Mouse (Mus musculus): ENCODE data around the gene Actg1.
"Not testable (repeated sequence)": the region's sequence is repeated elsewhere in the genome, so short reads cannot be mapped to it uniquely, and the experiment has no call there.

Actg1 gene

DNA sequence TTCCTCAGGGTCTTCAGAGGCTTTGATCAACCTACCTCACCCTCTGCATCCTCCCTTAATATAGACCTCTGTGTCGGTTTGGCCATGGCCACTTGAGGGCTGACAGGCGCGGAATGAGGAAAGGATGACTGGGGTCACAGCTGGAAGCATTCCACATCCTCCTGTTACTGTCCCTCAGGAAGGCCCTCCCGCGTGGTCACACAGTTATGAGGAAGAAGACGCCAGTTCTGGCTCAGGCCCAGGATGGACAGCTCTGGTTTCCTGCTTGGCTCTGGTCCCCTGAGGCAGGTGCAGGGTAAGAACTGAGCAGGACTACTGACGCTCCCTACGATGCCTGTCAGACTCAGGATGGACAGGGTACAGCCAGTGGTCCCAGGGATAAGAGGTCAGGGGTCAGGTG lies 11.7 kb upstream of the Actg1 start:
- no peak for DNase-seq

DNA sequence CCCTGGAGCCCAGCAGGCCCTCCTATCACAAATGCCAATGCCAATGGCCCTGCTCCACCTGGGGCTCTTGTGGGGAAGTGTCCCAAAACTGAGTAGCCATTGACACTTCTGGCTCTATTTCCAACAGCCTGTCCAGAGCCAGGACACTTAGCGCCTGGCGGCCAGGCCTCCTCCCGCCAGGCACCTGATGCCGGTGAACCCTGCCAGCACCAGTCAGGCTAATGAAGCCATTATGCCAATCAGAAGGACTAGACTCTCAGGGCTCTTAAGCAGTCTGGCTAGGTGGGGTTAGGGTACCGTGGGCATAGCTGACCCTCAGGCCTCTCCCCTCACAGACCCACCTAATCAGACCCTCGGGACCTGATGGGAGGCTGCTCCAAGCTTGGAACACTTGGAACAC lies 11.0 kb upstream of the Actg1 start:
- no peak for DNase-seq

DNA sequence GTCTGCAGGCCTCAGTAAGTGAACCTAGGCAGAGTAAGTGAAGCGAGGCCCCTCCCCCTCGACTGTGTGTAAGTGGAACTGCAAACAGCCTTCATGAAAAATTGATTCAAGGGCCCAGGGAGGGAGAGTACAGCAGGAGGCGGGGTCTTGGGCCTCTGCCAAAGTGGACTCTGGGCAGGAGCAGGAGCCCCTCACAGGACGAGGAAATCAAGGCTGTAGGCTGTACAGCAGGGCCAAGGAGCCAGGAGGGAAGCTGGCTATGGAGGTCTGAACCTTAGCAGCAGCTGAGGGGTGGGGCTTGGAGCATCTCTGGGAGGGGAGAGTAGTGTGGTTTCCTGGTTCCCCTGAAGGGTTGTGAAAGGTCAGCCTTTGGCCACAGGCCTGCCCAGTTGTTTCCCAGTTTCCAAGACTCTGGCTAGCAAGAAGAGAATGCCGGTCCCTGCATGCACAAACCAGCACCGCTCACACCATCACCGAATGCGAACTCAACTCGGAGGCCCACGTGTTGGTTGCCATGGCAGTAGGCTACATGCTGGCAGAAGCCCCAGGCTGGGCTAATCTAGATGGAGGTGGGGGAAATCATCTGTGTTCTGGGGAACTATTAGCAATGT lies 9.6 kb upstream of the Actg1 start:
- DNase-seq = no peak

DNA sequence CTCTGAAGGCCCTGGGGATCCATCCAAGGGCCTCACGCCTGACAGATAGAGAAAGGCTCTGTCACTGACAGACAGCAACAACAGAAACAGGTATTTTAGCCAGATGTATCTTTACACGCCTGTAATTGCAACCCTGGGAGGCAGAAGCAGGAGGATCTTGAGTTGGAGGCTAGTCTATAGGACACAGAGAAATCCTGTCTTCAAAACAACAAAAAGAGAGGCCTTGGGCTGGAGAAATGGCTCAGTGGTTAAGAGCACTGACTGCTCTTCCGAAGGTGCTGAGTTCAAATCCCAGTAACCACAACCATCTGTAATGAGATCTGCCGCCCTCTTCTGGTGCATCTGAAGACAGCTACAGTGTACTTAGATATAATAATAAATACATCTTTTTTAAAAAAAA lies 8.6 kb upstream of the Actg1 start:
- no peak for DNase-seq

DNA sequence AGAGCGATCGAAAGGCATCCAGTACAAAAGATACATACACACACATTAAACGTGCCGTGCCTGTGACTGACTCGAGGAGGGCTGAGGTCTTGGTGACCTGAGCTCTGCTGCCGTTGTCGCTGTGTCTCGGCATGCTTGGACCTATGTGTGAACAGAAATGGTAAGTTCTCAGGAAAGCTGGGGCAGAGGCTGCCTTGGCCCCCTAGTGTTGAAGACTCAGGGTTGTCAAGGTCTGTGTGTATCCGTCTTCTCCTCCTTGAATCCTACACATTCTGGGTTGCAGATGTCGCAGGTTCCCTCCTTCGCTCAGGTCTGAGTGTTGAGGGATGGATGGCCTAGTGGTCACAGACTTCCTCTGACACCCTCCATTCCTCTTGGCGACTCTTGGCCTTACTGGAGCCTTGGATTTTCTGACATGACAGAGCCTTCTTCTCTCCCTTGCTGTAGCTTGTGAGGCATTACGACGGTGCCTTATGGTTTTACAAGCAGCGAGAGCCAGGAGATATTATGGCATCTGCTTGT lies 8.0 kb upstream of the Actg1 start:
- DNase-seq = no peak

DNA sequence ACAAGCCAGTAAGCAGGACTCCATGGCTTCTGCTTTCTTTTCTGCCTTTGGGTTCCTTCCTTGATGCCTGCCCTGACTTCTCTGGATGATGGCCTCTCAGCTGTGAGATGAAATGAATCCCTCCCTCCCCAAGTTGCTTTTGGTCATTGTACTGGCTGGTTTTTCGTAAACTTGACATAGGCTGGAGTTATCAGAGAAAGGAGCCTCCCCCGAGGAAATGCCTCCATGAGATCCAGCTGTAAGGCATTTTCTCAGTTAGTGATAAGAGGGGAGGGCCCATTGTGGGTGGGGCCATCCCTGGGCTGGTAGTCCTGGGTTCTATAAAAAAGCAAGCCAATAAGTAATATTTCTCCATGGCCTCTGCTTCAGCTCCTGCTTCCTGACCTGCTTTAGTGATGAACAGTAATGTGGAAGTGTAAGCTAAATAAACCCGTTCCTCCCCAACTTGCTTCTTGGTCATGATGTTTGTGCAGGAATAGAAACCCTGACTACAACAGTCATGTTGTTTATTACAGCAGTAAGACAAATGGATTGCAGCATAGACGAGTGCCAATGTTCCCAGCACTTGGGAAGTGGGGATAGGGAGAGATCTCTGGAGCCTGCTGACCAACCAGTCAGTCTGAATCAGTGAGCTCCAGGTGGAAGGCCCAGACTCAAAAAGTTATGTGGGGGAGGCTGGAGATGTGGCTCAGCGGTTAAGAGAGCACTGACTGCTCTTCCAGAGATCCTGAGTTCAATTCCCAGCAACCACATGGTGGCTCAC lies 7.1 kb upstream of the Actg1 start:
- DNase-seq = no peak

DNA sequence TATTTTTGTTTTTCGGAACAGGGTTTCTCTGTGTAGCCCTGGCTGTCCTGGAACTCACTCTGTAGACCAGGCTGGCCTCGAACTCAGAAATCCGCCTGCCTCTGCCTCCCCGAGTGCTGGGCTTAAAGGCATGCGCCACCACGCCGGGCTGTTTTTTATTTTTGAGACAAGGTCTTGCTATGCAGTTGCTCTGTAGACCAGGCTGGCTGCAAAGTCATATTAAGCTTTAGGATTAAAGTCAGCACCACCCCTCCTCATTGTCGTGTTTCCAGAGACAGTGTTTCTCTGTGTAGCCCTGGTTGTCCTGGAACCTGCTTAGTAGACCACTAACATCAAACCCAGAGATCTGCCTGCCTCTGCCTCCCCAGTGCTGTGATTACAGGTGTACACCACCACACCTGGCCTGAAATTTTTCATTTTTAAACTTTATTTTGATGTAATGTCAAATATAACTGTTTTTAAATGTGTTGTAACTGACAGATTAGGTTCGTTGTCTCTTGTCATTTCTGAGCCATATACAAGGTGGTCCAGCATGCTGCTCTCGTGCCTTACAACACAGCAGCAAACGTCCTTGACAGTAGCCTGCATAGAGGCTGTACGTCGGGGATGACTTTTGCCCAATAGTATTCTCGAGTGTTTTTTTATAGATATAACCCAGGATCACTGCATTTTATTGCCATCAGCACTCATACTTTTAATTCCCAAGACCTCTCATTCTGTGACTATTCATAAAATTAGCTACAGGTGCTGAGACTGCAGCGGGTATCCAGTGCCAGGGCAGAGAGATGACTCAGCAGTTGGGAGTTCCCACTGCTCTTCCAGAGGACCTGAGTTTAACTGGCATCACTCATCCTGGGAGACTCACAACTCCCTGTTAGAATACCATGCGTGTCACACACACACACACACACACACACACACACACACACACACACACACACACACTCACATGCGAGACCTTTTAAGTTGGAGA lies 6.2 kb upstream of the Actg1 start:
- DNase-seq = peak; percentile 8

DNA sequence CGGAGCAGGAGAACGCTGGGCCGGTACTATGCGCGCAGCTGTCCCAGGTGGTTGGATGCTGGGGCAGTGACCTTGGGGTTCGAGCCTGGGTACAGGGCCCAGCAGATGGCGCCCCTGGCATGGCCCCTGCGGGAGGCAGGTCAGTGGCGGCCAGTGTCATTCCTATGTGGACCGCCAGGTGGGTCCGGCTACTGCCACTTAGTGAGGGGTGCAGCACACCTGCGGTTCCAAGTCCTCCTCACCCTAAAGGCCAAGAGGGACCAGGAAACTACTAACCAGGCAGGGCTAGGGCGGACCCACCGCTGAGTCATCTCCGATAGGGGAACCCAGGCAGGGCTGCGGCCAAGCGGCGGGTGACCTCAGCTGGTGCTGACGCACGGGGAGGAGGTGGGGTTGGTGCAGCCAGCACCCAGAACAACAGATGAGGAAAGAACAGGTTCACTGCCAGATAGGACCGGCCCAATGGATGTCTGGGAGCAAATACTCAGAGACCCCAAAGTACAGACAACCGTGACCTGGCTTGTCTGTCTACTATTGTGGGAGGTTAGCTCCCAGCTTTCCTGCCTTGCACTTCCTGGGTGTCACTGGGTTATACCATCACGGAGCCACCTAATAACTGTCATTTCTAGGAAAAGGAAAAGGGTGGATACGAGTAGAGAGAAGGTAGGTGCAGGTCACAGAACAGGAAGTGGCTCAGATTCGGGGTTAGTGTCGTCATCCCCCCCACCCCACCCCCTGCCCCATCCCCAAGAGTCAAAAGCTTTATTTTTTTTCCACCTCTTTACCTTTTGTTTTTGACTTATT lies 5.4 kb upstream of the Actg1 start:
- peak; percentile 88 for DNase-seq

DNA sequence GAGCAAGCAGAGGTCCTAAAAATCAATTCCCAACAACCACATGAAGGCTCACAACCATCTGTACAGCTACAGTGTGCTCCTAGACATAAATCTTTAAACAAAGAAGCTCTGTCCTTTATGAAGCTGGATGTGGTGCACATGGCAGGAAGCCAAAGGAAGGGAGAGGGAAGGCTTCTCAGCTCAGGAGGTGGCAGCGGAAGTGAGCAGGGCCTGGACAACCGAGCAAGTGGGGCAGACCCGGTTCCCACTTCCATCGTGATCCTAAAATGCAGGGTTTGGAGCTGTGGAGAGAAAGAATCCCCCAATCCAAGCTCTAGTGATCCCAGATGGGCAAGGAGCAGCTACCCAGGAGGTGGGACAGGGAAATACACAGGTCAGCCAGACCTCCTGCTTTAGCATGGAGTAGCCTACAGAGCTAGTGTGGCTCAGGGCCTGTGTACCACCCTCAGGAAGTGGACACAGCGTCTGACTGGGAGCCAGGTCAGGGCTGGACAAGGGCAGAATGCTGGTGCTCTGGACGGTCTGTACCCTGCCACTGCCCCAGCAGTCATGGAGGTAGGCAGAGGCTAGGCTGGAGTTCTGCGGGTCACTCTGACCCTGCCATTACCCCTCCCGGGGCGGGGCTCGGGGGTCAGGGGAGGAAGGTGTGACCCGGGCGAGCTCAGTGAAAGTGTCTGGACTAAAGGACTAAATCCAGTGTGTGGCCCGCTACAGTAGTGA lies 4.4 kb upstream of the Actg1 start:
- peak; percentile 24 for DNase-seq

DNA sequence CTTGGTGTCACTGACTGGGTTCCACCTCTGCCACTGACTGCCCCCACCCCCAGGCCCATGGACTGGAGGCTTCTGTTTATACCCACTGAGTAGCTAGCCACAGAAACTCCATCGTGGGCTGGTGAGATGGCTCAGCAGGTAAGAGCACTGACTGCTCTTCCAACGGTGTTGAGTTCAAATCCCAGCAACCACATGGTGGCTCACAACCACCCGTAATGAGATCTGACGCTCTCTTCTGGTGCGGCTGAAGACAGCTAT lies 3.7 kb upstream of the Actg1 start:
- not testable (repeated sequence) for DNase-seq

DNA sequence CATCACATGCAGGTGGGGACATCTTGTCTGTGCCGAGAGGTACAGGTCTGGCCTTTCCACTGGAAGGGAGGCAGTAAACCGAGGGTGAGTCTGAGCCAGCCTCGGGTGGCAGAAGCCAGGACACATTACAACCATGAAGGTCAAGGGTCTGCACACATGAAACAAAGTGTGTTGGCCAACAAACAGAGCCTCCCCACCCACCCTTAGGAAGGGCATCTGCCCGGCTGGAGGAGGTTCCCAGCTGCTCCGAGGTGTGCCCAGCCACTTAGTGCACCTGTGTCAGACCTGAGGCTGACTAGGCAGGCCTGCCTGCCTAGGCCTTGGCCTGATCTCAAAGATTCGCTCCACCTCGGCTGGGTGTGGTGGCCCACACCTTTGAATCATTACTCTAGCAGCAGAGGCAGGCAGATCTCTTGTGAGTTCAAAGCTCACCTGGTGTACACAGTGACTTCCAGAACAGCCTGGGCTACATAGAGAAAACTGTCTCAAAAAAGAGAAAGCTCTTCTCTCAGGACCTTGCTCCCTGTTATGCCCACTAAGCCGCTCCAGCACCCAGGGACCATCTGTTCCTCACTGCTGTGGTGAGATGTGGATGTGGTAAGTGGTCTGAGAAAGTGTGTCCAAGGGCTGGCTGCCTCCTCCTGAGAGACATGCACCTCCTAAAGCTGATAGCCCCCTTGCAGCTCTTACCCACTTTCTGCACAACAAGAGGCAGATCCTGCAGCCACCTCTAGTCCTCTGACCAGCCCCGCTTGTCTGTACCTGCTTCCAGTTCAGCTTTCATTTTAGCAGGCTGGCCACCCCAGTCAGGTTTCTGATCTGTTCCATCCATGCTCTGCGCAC lies 3.1 kb upstream of the Actg1 start:
- DNase-seq = peak; percentile 14

DNA sequence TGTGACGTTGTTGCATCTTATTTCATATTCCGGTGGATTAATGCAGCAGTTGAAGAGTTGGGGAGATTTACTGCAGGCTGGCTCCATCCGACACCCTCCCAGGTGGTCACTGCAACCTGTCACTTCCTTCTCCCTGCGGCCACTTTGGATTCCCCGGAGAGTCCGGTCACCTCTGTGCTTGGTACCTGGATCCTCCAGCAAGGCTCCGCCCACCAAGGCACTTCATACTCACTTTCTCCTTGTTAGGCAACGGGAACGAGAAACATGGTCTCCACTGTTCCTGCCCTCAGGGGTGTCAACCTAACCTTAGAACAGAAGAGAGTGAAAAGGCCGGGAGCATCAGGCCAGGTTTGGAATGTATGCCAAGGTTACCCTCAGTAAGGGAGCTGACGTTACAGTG lies 2.4 kb upstream of the Actg1 start:
- peak; percentile 38 for DNase-seq

DNA sequence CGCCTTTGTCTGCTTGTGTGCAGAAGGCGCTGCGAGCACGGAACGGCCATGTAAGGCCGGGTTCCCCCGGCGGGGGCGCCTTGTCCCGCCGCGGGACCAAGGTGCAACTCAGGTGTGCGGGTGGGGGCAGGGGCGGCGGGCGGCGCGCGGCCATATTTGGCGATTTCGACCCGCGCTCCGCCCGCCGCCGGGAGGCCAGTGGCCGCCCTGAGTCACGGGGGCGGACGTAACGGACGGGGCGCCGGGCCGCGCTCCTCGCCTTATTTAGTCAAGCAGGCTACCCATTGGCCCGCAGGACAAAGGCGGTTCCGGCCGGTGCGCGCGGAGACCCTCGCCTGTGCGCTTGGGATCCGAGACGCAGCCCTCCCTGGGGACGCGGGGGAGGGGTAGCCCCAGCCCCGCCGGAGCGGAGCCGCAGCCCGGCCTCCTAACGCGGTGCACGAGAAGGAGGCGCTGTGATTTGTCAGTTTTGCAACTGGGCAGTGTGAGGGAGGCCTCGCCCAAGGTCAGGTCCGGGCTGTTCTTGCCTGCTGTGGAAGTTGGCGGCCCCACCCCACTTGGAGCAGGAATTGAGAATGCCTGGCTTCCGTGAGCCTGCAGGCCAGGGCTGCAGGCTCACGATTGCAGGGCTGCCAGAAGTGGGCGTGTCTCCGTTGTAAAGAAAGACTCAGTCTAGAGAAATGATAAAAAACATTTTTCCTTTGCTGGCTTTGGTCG lies 1.8 kb upstream of the Actg1 start:
- DNase-seq = peak; percentile 74

DNA sequence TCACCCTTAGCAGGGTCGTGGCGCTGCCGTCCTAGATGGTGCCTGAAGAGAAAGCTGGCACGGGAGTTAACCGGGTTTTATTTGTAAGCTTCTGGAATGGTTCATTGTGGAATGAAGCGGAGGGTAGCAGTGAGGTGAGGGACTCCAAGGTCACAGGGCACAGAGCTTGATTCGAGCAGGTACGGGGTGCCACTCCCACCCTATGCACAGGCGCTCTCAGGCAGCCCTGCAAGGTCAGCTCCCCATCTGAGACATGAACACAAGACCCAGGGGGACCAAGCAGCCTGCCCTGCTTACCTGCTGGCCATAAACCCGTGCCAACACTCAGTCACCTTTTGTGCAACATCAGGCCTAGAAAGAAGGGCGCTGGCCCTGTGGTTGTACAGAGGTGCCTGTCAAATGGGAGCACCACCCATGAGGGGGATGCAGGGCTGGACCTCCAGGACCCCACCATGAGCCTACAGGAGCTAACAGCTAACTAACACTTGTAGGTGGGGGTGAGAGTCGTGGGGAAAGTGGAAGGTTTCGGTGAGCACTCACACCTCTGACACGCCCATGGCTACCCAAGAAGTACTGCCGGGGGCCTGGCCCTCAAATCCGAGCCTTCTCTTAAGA lies 1.1 kb upstream of the Actg1 start:
- no peak for DNase-seq

DNA sequence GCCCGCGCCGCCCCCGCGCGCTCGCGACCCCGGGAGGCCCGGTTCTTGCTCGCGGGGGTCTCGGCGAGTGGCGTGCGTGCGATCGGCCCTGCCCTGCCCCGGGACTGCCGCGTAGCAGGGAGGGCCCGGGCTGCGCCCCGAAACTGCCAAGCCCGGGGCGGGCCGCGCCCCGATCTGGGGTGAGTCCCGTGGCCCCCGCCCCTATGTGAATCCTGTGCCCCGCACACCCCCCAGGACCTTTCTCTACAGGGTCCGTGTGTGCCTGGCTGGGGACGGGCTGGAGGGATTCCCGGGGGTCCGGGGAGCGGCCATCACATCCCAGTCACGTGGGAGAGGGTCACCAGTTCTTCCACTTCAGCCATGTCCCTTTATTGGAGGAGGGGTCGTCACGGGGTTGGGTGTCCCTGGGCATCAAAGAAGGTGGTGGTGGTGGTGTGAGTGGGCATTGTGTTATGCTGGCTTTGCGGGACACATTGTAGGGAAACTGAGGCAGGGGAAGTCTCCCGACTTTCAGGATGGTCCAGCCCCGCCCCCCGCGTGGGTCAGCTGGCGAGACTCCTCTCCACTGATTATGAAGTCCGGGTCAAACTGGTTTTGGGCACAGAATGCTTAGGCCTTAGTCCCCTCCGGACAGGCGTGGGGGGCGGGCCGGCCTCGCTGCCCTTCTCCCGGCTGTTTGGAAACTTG lies 485 bp upstream of the Actg1 start:
- DNase-seq = peak; percentile 70

DNA sequence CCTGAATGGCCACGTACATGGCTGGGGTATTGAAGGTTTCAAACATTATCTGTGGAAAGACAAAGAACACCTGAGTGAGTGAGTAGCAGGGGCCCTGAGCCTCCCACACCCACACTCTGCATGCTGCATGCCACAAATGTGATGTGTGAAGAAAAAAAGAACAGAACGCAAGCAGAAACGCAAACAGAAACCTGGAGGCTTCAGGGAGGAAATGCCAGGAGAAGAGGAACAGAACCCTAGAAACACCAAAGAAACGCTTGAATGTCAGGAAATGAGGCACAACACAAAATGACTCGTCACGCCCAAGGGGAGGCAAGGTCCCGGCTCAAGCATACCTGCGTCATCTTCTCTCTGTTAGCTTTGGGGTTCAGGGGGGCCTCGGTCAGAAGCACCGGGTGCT lies 1.0 kb downstream of the Actg1 start:
- DNase-seq = peak; percentile 50

DNA sequence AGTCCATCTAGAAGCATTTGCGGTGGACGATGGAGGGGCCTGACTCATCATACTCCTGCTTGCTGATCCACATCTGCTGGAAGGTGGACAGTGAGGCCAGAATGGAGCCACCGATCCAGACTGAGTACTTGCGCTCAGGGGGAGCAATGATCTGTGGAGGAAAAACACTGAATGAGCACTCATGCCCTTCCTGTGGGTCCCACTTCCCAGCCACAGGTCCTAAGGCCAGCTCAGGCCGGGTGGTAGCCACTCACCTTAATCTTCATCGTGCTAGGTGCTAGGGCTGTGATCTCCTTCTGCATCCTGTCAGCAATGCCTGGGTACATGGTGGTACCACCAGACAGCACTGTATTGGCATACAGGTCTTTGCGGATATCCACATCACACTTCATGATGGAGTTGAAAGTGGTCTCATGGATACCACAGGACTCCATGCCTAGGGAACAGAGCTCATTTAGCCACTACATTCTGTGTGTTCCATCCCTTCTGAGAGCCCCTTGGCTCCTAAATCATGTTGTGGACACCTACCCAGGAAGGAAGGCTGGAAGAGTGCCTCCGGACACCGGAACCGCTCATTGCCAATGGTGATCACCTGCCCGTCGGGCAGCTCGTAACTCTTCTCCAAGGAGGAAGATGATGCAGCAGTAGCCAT lies 1.8 kb downstream of the Actg1 start:
- not testable (repeated sequence) for DNase-seq

DNA sequence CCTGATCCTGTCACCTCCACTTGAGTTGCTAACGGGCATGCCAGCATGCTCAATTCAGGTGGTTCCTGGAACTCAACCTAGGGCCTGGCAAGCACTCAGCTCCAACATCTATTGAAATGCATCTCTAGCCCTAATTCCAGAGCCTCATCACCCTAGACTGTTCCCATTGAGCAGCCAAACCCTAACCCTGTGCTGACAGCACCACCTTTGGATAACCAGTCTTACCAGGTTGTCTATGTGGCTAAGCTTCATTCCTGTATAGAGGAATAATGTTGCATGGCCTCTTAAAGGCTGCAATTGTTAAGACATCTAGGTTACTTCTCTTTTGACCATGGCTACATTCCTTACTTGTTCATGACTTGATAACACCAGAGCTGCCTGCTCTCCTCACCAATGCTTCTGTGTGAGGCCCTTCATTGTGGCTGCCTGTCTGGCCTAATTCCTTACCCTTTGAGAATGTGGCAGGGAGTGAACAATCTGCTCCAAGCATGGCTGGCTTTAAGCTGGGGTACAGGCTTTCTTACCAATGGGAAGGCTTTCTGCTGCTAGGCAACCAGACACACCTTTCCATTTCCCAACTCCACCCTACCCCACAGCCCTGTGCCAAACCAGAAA lies 3.2 kb downstream of the Actg1 start:
- no peak for DNase-seq
